In the genomic region with DNA sequence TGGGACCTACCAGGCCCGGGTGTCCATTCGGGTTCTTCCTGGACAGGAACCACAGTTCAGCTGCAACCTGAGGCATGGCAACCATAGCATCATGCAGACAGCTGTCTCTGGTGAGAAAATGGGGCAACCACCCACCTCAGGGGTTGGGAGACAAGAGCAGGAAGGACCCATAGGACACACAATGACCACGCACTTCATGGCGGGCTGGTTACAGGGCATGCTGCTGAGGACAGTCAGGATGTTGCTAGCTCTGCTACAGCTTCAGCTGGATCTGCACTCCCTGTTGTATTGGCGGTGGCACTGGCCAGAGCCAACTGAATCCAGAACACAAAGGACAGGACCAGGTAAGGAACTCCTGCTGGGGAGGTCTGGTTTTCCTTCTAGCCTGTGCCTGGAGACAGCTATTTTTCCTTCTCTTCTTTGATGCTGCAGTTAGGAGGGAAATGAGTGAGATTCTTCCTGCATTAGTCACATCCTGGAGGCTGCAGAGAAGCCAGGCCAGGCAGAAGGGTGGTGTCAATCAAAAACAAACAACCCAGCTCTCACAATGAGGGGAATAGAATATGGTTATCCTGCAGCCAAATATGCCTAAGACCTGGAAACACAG, we compare ENCODE assay signal across 10 mouse cellular contexts. TPM values are rescaled to one million over a fixed set of nuclear protein-coding genes. Genes with fewer than 3 reads are reported as not detected.
DNase-seq lines count a peak whose midpoint lies in the region; ATAC-seq and TF ChIP-seq lines count a peak whose summit lies in the region.
"Had no signal": no experiment of that assay in that cellular context is flagged by ENCODE, and none has a peak within 500 bp of the region (broad histone marks: within the 10 kb centered on the region; RNA-seq: fewer than 3 reads in every experiment).

No protein-coding gene starts in this region.

- WGBS in hindbrain, embryonic 14.5 days: 78% methylated on average over 5 of the region's 5 CpGs
- 75% methylated on average over 5 of the region's 5 CpGs for WGBS in hindbrain, embryonic 13.5 days

- H3K9me3 ChIP-seq in hindbrain, embryonic 14.5 days (ENCODE audit: control insufficient read depth, low read length): no peaks in the 10 kb centered on the region
- H3K9me3 ChIP-seq in hindbrain, embryonic 13.5 days: 0 out of 2 replicates have a peak, but pooled peaks cover 6% of the 10 kb centered on the region
- H3K9me3 ChIP-seq: G1E had no signal

- no peak overlapping the region for H3K4me2 ChIP-seq in hindbrain, embryonic 14.5 days (replicated peaks)
- no peak overlapping the region for H3K4me2 ChIP-seq in hindbrain, embryonic 13.5 days
- H3K4me2 ChIP-seq in myocyte (ENCODE audit: low read depth): peak overlapping the region; percentile 69

- H3K27me3 ChIP-seq in hindbrain, embryonic 14.5 days (ENCODE audit: control insufficient read depth, insufficient read depth, low read length): no peaks in the 10 kb centered on the region
- no peaks in the 10 kb centered on the region for H3K27me3 ChIP-seq in hindbrain, embryonic 13.5 days
- no peaks in the 10 kb centered on the region for H3K27me3 ChIP-seq in myocyte (ENCODE audit: control insufficient read depth, insufficient read depth, insufficient read length)

- H3K4me3 ChIP-seq in hindbrain, embryonic 14.5 days (replicated peaks; ENCODE audit: low read length): no peak overlapping the region
- no peak overlapping the region for H3K4me3 ChIP-seq in hindbrain, embryonic 13.5 days
- H3K4me3 ChIP-seq in embryonic fibroblast, embryonic 13.5 days (ENCODE audit: insufficient read depth, low read length): no peak overlapping the region
- no peak overlapping the region for H3K4me3 ChIP-seq in myocyte

- 0 out of 2 replicates have a peak overlapping the region, but pooled peaks have one; percentile 12 for H3K27ac ChIP-seq in hindbrain, embryonic 14.5 days
- H3K27ac ChIP-seq in hindbrain, embryonic 13.5 days: no peak overlapping the region; the same call in 1 of the 2 replicates
- H3K27ac ChIP-seq in embryonic fibroblast, embryonic 13.5 days (ENCODE audit: insufficient read depth, low read length): peak overlapping the region; percentile 35

- H3K9ac ChIP-seq in hindbrain, embryonic 14.5 days: no peak overlapping the region
- H3K9ac ChIP-seq in hindbrain, embryonic 13.5 days: no peak overlapping the region

- no peak for TF ChIP-seq POLR2A in embryonic fibroblast, embryonic 13.5 days (IDR thresholded peaks at IDR 0.05; ENCODE audit: low read depth, low read length)
- no peak for TF ChIP-seq POLR2A in myocyte (IDR thresholded peaks at IDR 0.05; ENCODE audit: insufficient read length, low read depth)

- no peaks in the 10 kb centered on the region for H3K79me2 ChIP-seq in myocyte (ENCODE audit: control insufficient read depth, insufficient read depth)

- no peaks in the 10 kb centered on the region for H3K36me3 ChIP-seq in hindbrain, embryonic 14.5 days (replicated peaks; ENCODE audit: control insufficient read depth, insufficient read depth)
- H3K36me3 ChIP-seq in hindbrain, embryonic 13.5 days: no peaks in the 10 kb centered on the region
- H3K36me3 ChIP-seq in myocyte (ENCODE audit: control insufficient read depth, insufficient read depth): no peaks in the 10 kb centered on the region
- H3K36me3 ChIP-seq: G1E had no signal

- TF ChIP-seq CTCF in embryonic fibroblast, embryonic 13.5 days (IDR thresholded peaks at IDR 0.05; ENCODE audit: borderline replicate concordance, insufficient read depth, low read length): no peak

- H3K4me1 ChIP-seq in hindbrain, embryonic 14.5 days (replicated peaks; ENCODE audit: control insufficient read depth, insufficient read depth, low read length): no peaks in the 10 kb centered on the region
- H3K4me1 ChIP-seq in hindbrain, embryonic 13.5 days (replicated peaks): no peaks in the 10 kb centered on the region
- peaks cover 9% of the 10 kb centered on the region for H3K4me1 ChIP-seq in embryonic fibroblast, embryonic 13.5 days (ENCODE audit: control insufficient read depth, insufficient read depth, low read length)

- no peak for ATAC-seq in hindbrain, embryonic 14.5 days (ENCODE audit: low FRiP score)
- ATAC-seq in hindbrain, embryonic 13.5 days (ENCODE audit: low FRiP score): no peak

- DNase-seq in hindbrain, embryonic 14.5 days (ENCODE audit: low spot score): no peak
- peak; percentile 12 for DNase-seq in kidney, adult 18-20 months
- DNase-seq in frontal cortex, postnatal 14 days (ENCODE audit: low spot score in 2 of 2): no peak
- DNase-seq in right cerebral cortex, postnatal 4 days: no peak
- no peak for DNase-seq in left cerebral cortex, adult 11 months (ENCODE audit: low spot score)

- H3ac ChIP-seq in myocyte (ENCODE audit: control insufficient read depth, insufficient read length): no peak overlapping the region

TF ChIP-seq in myocyte, 11 proteins besides CTCF, POLR2A, EP300 and RAD21:
- TF ChIP-seq MYOD1 (IDR thresholded peaks at IDR 0.05; ENCODE audit: control insufficient read depth in 1 of 3, insufficient read length in 2 of 3, low read depth in 2 of 3): peak in 1 of 3 experiments; percentile 16
- no peak for TF ChIP-seq TCF12 (IDR thresholded peaks at IDR 0.05; ENCODE audit: insufficient read depth, poor library complexity, severe bottlenecking)
- no peak for TF ChIP-seq REST (IDR thresholded peaks at IDR 0.05; ENCODE audit: insufficient read depth, insufficient read length)

RNA-seq across cellular contexts. Expression of a gene that starts 12.7 kb away (rescaled TPM):
- 24.5 and 25.2 TPM in 2 replicates for polyA plus RNA-seq in hindbrain, embryonic 14.5 days (2014; fragmentation: Nextera tagmentation; extraction: Ambion mirVana)
- 13.7 TPM in 2 replicates for polyA plus RNA-seq in hindbrain, embryonic 13.5 days (2015; fragmentation: Nextera tagmentation; extraction: Ambion mirVana)
- not detected in 2 replicates for polyA plus RNA-seq in embryonic fibroblast, embryonic 13.5 days (2011; ENCODE audit: insufficient read length, low read depth, missing spikeins)
- polyA plus RNA-seq in myocyte (2012; fragmentation: generic; extraction: Trizol): not detected
- polyA plus RNA-seq: G1E had no signal

RNA-seq across cellular contexts. Expression of a gene that starts 18.6 kb away (rescaled TPM):
- polyA plus RNA-seq in hindbrain, embryonic 14.5 days (2014; fragmentation: Nextera tagmentation; extraction: Ambion mirVana): 0.39 and 0.50 TPM in 2 replicates
- polyA plus RNA-seq in hindbrain, embryonic 13.5 days (2015; fragmentation: Nextera tagmentation; extraction: Ambion mirVana): 0.45 and 0.53 TPM in 2 replicates
- 1.8 and 3.0 TPM in 2 replicates for polyA plus RNA-seq in embryonic fibroblast, embryonic 13.5 days (2011; ENCODE audit: insufficient read length, low read depth, missing spikeins)
- polyA plus RNA-seq in myocyte (2012; fragmentation: generic; extraction: Trizol): 0.24 TPM
- polyA plus RNA-seq: G1E had no signal

RNA-seq across cellular contexts. Expression of a gene that starts 37.0 kb away (rescaled TPM):
- polyA plus RNA-seq in hindbrain, embryonic 14.5 days (2014; fragmentation: Nextera tagmentation; extraction: Ambion mirVana): 0.12 TPM in 1 of 2 replicates, not detected in the other
- polyA plus RNA-seq in hindbrain, embryonic 13.5 days (2015; fragmentation: Nextera tagmentation; extraction: Ambion mirVana): not detected in 2 replicates
- not detected in 2 replicates for polyA plus RNA-seq in embryonic fibroblast, embryonic 13.5 days (2011; ENCODE audit: insufficient read length, low read depth, missing spikeins)
- 0.01 TPM for polyA plus RNA-seq in myocyte (2012; fragmentation: generic; extraction: Trizol)
- polyA plus RNA-seq: G1E; small intestine, adult 2 months had no signal

RNA-seq across cellular contexts. Expression of a gene that starts 51.8 kb away (rescaled TPM):
- polyA plus RNA-seq in hindbrain, embryonic 14.5 days (2014; fragmentation: Nextera tagmentation; extraction: Ambion mirVana): 23.9 and 24.0 TPM in 2 replicates
- 23.5 and 23.6 TPM in 2 replicates for polyA plus RNA-seq in hindbrain, embryonic 13.5 days (2015; fragmentation: Nextera tagmentation; extraction: Ambion mirVana)
- 10.1 and 10.5 TPM in 2 replicates for polyA plus RNA-seq in embryonic fibroblast, embryonic 13.5 days (2011; ENCODE audit: insufficient read length, low read depth, missing spikeins)
- 7.7 TPM for polyA plus RNA-seq in myocyte (2012; fragmentation: generic; extraction: Trizol)

Comparison
In these comparisons a context has a peak if more than half of its experiments do, and no peak if none do; other contexts are left out.
1. RNA of a gene that starts 12.7 kb away (polyA plus RNA-seq): 24.5 to 25.2 TPM in hindbrain, embryonic 14.5 days and 13.7 TPM in hindbrain, embryonic 13.5 days; not detected in embryonic fibroblast, embryonic 13.5 days and not detected in myocyte (single experiment); every median in the first group is over 10 times any median in the second.